Mouse (Mus musculus): ENCODE data around the gene Snx32.
A peak's percentile ranks its signal among the peaks of the same experiment; 100 is the strongest.
"Not testable (repeated sequence)": the region's sequence is repeated elsewhere in the genome, so short reads cannot be mapped to it uniquely, and the experiment has no call there.

The Snx32 gene

DNA sequence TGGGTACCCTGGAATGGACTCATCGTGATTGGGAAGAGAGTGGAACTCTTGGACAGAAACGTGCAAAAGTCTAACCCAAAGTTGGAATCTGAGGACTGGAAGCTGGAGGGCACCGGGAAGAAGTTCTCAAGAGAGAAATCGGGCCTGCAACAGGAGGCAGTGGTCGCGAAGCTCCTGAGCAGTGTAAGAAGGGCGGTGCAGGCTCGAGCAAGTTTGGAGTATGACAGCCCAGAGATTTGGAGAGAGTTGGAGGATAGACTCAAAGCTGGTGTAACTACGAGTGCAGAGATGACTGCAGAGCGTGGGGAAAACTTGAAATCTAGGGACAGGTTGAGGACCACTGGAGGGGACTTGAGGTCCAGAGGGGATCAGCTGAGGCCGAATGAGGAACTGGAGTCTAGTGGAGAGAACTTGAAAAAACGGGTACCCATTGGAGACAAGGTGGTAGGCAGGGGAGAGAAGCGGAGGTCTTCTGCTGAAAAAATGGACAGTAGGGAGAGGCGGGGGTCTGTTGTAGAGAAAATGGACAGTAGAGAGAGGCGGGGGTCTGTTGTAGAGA lies 815 bp upstream of the Snx32 start:
- no peak for DNase-seq

DNA sequence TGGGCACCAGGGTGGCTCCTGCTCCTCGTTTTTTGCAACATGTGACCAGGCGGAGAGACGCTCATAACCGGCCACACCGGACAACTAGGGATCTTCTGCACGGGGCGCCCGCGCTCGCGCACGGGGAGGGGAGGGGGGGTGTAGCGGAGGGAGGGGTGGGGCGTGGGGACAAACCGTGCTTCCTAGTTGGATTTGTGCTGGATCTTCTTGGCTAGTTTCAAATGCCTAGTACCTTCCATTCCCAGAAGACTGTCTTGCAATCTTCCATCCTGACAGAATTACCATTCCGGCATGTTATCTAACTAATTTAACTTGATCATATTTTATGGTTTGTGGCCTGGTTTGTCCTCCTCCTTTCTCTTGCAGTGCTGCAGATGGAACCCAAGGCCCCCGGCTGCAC lies 6.7 kb downstream of the Snx32 start, which contains the start of gene 1700020D05Rik:
1700020D05Rik (minus strand) TSS at position 101 of the 400 bp plus-strand sequence.
- DNase-seq: no peak

DNA sequence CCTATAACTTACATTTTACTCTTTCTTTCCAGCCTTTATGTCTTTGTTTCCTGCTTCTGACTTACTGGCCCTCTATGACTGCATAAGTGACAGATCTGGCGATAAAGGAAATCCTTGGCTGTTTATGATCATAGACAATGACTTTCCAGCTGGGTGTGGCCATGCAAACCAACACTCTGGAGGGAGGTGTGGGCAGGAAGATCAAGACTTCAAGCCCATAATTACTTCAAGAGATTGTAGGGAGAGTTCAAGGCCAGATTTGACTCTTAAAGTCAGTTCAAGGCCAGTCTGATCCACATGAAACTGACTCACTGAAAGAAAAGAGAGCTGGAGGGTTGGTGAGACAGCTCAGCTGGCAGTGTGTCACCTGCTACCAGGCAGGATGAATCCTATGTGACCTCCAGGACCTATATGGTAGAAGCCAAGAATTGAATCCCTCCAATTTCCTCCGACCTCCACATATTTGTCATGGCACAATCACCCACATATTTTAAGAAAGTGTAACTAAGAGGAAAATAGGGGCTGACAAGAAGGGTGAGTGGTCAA lies 9.9 kb downstream of the Snx32 start:
- DNase-seq: no peak

DNA sequence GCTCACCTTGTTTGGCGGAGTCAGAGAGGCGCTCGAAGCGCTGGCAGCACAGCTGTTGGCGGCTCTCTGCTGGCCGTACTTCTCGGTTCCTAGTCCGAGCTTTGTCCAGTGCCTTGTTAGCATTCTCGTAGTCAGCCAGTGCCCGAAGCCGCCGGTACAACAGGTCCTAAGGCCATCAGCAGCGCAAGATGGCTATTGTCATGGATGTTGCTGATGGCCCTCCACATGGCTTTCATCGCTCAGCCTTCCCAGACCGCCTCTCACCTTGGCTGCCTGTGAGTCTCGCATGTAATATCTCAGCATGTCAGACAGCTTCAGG lies 14.3 kb downstream of the Snx32 start:
- DNase-seq: no peak

DNA sequence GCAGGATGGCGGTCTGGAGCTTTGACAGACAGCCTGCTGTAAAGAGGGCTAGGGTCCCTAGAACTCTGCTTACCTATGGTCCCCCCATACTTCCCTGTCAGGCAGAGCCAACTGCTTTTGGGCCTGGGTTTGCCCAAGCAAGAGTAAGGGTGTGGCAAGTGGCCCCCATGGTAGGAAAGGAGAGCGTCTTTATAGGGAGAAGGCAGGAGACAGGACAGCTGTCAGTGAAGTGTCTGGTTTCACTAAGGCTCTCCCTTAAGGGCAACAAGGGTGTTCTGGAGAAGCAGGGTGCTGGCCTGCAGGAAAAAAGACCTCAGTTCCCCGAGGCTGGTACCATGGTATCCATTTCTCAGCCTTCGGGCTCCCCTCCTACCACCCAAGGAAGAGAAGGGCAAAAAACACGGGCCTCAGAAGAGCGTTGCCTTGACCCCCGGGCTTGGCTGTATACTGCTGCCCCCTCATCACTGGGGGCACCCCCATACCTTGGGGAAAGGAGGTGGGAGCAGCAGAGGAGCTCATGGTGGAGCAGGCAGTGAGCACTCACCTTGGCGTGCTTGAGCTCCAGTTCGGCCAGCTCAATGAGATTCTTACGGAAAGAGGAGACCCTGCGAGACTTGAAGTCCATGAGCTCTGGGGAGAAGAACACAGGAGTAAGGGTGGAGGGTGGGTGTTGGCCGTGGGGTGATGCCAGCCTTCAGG lies 14.8 kb downstream of the Snx32 start:
- DNase-seq: no peak

DNA sequence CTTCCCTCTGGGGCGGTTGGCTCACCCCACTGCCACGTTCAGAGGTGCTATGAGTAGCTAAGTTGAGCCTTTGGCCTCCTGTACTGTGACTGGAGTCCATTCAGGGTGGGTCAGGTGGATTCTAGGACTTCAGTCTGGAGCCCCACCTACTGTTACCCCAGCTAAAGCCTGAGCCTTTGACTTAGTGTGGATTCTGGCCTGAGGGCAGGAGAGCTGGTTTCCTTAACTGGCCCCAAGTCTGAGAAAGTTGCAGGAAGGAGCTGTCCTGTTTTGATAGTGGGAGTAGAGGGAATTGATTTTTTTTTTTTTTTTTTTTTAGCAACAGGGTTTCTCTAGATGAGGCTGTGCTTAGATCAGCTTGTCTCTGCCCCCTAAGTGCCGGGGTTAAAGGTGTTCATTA lies 16.0 kb downstream of the Snx32 start:
- DNase-seq: no peak

DNA sequence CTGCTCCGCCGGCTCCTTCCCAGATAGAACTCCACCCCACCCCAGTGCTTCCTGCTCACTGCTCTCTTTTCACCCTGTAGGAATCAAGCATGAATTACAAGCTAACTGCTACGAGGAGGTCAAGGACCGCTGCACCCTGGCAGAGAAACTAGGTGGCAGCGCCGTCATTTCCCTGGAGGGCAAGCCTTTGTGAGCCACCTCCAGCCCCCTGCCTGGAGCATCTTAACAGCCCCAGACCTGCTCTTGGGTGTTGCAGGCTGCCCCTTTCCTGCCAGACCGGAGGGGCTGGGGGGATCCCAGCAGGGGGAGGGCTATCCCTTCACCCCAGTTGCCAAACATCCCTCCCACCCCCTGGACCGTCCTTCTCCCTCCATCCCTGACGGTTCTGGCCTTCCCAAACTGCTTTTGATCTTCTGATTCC lies 17.0 kb downstream of the Snx32 start:
- DNase-seq: not testable (repeated sequence)

DNA sequence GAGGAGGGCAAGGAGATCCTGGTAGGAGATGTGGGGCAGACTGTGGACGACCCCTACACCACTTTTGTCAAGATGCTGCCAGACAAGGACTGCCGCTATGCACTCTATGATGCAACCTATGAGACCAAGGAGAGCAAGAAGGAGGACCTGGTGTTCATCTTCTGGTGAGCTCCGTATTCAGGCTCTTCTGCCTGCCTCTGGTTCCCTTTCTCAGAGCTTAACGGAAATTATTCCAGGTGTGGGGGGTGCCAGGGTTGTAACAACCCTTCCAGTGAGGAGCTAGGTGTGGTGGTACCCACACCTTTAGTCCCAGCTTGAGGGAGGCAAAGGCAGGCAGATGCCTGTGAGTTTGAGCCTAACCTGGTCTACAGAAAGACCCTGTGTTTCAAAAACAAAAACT lies 17.7 kb downstream of the Snx32 start:
- no peak for DNase-seq

DNA sequence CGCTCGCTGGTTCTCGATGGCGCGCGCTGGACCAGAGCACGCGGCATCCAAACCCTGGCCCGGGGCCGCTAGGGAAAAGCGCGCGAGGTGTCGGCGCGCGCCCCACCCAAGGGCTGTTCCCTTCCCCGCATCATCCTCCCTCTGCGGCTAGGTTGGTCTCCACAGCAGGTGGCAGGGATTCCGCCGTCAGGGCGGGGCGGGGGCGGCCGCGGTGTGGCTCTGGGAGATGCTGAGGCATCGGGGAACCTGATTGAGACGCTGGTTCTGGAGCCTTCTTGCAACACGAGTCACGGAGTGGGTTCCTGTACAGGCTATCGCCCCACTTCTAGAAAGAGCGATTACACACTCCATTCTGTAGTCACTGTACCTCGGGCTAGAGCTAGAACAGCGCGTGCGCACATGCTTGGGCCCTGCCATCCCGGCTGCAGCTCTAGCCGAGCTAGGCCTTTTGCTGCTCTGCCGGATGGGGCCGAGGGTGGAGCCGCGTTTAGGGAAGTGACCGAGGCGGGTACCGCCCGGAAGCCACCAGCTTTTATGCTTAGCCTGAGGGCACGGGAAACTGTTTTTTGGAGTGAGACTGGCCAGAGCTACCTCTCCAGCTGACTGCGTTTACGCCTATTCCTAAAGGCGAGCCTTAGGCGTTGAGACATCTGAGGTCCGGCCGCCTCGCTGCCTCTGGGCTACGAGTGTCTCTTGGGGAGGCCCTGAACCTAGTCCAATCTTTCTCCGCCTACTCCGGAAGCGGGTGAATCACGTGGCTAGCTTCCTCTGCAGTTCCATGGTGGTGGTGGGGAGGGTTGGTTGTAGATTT lies 19.2 kb downstream of the Snx32 start:
- DNase-seq: peak; percentile 88

DNA sequence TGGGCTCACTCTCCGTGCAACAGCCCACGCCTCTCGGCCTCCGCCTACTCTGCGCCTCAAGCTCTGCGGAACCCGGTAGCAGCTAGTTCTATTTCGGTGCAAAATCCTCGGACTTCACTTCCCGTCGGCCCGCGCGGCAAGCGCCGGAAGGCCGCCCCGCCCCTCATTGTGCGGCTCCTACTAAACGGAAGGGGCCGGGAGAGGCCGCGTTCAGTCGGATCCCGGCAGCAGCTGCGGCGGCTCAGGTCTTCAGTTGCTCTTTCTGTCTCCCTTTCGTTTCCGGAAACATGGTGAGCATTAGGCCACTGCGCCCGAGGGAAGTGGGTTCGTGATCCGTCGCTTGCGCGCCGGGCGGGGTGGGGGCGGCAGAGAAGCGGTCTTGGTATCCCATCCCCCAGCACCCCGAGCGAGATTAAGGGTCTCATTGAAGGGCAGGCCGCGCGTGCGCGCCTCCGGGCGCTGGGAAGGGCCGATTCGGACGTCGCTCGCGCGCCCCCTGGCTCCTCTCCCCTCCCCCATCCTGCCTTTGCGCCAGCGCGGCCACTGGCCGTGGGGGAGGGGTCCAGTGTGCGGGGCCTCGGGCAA lies 19.9 kb downstream of the Snx32 start, which contains the start of gene Cfl1:
Cfl1 (plus strand) TSS at position 143 of the 585 bp plus-strand sequence.
- DNase-seq: peak; percentile 96

DNA sequence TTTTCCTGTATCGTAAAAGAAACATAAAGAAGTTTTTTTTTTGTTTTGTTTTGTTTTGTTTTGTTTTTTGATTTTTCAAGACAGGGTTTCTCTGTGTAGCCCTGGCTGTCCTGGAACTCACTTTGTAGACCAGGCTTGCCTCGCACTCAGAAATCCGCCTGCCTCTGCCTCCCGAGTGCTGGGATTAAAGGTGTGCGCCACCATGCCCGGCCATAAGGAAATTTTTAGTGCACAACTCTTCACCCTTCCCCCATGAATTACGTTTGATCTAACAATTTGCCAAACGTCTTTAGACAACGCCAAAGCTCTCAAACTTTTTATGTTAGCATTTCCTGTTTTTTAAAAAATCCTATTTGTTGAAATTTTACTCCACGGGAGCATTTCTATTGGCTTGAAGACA lies 20.6 kb downstream of the Snx32 start:
- DNase-seq: not testable (repeated sequence)

DNA sequence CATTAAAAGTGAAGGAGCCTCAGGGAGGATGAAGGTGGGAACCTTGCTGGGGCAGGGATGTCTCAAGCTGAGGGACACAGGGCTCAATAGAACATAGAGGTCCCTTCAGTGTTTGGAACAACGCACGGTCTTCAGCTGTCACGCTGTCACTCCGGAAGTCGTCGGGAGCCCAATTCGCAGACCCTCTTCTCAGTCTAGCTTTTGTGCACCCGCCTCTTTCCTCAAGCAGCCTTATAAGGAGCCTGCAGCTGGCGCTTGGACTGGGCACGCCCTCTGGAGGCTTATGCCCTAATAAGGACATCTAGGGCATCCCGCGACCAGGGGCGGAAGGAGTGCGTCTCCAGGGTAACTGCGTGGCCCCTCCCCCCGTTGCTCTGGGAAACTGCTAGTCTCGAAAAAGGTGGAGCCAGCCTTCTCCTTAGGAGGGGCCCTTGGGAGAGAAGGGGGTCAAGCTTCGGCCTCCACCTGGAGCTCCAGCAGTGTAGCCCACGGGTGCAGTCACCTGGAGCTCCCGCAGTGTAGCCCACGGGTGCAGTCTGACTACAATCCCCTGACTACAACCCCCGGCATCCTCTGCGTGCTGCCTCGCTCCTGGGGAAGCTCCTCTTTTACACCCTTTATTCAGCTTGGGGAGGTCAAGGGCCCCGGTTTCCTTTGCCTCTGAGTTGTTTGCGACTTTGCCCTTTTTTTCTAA lies 21.3 kb downstream of the Snx32 start:
- peak; percentile 99 for DNase-seq

DNA sequence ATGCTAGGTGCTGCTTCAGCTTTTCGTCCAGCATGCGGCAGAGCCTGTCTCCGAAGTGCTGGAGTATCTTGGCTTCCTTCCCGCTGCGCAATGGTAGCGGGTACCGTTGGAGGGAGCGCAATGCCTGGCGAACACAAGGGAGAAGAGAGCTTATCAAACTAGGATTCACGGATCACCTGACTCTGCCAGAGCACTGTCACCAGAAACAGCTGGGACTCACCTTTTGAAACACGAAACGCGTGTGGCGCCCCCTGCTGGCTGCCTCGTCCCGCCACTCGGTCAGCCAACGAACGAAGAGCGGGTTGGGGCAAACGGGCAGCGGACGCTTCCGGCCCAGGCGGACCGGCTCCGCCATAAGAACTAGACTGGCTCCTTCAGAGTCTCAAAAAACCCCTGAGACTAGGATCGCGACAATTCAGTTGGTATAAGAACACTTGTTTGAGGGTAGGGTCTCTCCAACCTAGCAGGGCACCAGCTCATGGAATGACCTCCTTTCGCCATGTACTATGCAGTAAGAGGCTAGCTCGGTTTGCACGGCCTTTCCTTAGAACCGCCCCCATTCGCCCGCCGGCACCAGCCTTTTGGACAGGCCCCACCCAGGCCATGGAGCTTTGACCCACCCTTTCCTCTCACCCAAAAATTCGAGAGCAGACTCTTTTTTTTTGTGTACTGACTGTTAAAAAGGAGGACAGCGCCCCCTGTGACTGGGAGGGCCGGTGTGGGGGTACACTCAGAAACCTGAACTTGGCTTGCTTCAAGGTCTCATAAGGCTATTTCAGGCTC lies 22.4 kb downstream of the Snx32 start, which contains the start of gene Mus81:
Mus81 (minus strand) TSS at position 635 of the 783 bp plus-strand sequence.
- peak; percentile 97 for DNase-seq

DNA sequence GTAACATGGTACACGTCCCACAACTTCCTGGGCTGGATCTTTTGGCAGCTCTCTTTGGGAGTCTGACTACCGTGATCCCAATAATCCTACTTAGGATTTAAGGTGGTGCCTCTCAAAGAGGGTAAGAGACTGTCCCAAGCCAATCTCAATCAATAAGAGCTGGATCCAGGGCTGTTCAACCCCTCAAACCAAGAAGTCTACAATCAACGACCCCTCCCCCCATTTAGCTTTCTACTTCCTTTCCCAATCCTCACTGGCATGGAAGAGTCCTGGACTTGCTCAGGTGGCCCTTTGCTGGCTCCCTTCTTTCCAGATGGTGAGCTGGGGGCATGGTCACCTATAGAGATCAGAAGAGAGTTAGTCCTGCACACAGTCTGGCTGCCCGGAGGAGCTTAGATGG lies 23.6 kb downstream of the Snx32 start:
- no peak for DNase-seq

DNA sequence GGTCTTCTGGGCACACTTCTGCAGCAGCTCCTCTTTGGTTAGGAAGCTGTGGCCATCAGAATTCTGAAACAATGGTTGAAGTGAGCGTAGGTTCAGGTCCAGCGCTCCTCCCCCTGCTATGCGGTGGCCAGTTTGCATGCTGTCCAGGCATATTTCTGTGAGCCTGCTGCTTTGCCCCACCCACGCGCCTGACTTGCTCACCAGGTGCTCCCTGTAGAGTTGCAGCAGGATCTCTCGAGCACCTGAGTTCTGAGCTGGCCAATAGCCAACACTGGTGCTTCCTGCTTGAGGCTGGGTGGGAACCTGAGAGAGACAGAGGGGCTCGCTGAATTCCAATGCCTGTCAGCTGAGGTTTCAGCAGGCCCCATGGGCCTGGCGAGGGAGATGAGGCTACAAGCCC lies 24.1 kb downstream of the Snx32 start:
- DNase-seq: no peak

DNA sequence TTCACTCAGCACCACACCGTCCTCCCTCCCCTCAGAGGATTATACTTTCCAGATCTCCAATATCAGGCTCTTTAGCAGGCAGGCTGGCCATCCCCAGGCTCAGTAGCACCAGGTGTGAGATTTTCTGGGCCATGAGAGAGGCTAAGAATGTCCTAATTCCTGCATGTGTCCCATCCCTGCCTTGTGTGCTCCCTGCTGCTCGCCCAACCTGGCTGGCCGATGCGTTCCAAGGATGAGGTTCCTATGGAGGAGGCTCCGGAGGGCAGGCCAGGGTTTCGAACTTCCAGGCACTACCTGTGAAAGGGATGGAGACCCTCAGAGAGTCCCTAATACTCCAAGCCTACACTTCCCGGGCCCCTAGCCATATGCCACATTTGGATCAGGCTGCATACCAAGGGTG lies 24.5 kb downstream of the Snx32 start:
- DNase-seq: no peak

DNA sequence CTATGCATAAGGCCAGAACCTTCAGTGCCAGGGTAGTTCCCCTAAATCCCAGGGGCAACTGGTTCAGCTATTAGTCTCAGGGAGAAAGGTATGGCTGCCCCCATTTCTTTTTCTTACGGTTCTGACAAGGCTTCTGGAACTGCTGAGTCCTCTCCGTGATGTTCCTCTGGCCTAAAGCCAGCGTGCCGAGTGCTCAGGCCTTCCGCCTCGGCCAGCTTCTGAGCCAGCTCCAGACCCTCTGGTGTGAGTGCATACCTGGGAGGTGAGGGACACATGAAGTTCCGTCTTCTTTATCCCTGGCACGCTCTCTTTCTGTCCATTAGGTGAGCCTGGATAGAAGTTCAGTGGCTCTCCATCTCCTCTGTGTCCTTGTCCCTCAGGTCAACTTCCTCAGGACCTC lies 25.0 kb downstream of the Snx32 start:
- DNase-seq: no peak

DNA sequence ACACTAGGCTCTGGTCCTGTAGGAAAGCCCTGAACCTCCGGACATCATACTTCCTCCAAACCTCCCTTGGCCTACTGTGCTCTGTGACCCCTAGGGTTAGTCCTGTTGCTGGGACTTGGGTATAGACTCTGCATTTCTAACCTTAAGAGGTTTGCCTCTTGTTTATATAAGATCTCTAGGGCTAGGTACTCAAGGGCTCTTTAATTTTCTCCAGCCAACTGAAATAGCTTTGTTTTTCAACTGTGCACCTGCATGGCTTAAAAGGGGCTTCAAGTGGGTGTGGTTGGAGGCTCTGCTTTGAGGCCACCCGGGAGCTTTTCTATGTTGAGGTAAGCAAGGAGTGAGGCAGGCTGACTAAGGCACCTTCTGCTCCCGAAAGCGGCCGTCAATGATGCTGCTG lies 25.8 kb downstream of the Snx32 start:
- DNase-seq: no peak

DNA sequence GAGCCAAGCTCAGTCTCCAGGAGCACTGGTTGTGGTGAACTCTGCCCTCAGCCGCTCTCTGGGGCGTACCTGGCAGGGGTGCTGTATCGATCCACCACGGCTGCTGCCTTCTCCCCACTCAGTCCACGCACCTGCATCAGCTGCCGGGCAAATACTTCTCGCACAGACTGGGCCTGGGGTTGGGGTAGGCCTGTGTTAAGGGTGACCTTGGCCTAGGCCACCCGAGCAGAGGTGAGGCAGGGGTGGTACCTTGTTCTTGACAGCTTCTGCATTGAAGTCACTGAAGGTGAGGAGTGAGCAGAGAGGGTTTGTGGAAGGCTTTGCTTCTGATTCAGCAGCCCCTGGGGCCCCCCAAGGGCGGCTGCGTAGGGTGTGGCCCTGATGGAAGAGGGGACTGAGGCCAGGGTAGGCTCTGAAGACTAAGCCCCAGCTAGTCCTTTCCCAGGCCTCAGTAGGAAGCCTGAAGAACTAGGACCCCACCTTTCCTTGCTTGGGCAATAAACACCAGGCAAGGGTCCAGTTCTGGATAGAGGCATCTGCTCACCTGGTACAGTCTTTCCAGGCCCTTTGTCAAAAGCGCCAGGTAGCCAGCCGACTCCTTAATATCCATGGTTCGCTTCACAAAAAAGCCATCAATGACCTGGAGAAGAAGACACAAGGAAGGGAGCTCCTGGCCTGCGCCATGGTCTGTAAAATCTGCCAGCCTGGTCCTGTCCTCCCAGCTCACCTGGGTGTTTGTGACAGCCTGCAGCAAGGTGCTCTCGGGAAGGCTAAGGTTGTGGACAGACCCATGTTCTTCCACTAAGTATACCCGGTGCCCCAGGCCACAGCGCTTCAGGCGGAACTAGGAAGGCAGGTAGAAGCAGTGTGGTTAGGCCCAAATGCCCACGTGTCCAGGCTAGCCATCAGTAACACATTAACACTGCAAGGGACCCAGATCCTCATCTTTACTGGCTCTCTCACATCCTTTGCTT lies 26.7 kb downstream of the Snx32 start:
- no peak for DNase-seq

DNA sequence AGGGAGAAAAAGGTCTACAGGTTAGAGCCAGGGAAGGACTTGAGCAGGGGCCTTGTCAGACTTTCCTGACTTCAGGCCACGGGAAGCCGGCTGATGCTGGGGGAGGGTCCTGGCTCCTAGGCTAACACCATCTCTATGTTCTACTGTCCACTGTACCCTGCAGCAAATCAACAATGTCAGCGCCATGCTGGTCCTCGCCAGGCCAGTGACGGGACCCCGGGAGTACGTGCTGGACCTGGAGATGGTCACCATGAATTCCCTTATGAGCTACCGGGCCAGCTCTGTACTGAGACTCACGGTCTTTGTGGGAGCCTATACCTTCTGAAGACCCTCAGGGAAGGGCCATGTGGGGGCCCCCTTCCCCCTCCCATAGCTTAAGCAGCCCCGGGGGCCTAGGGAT lies 28.9 kb downstream of the Snx32 start:
- no peak for DNase-seq

DNA sequence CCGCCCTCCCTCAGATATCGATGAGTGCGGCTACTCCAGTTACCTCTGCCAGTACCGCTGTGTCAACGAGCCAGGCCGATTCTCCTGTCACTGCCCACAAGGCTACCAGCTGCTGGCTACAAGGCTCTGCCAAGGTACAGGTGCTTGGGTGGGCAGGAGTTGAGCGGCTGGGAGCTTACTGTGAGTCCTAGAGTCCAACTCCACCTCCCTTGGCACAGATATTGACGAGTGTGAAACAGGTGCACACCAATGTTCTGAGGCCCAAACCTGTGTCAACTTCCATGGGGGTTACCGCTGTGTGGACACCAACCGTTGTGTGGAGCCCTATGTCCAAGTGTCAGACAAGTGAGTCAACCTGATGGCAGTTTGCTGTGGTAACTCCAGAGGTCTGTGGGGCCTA lies 30.3 kb downstream of the Snx32 start:
- no peak for DNase-seq

All from thymus, postnatal 25 days (tissue).